Mouse (Mus musculus): ENCODE results near the gene 1110017D15Rik. TPM values are rescaled to one million over a fixed set of nuclear protein-coding genes. Genes with fewer than 3 reads are reported as not detected.
A peak's percentile ranks its signal among the peaks of the same experiment; 100 is the strongest.

The 1110017D15Rik gene
- polyA plus RNA-seq, 1 experiment from 2014 or later, result 1.0 TPM

DNA sequence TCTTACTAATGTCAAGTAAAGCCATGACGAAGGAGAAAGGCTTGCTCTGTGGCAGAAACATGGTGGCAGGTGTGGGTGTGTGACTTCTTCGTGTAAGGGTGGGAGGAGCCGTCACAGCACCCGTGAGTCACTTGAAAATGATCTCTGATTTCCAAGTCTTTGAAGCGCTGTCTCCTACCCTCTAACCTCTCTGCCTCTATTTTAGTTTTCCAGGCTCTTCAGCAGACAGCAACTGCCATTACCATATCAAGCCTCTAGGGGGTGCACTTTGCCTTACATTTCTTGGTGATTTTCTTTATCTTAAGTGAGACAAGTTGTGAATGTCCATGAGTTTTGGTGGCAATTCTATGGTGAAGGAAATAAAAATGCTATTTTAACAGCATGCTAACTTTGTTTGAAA, 5.7 kb upstream of the 1110017D15Rik start:
- Histone ChIP-seq H3K9ac (ENCODE audit: low read depth, low read length) (no peak overlapping the region), H3K4me2 (replicated peaks; ENCODE audit: low read depth, low read length) (no peak overlapping the region), H3K4me1 (ENCODE audit: control insufficient read depth, insufficient read depth, low read length) (no peaks in the 10 kb centered on the region), H3K4me3 (ENCODE audit: low read length) (no peak overlapping the region), H3K27me3 (ENCODE audit: control insufficient read depth, insufficient read depth, low read length) (no peaks in the 10 kb centered on the region), H3K36me3 (ENCODE audit: control insufficient read depth, insufficient read depth, low read length) (no peaks in the 10 kb centered on the region), H3K27ac (ENCODE audit: low read depth, low read length) (no peak overlapping the region), H3K9me3 (ENCODE audit: control insufficient read depth, low read length) (no peaks in the 10 kb centered on the region)
- ATAC-seq (ENCODE audit: low FRiP score, low TSS enrichment), result no peak
- 32% methylated on average over 5 of the region's 5 CpGs for WGBS

DNA sequence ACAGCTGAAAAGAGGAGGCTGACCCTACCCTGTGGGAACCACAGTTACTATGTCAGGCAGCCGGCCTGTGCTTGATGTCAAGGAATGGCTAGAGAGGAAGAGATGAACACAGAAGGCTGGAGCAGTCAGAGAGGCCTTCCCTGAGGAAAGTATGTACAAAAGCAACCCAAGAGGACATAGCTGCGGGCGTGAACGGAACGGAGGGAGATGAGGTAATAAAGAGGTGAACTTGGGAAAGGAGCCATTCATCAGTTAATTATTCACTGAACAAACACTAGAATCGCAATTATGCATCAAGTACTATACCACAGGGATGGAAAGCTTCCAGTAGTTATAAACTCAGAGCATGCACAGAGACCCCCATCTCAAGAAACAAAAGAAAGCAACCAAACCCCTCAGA, 5.0 kb upstream of the 1110017D15Rik start:
- Histone ChIP-seq H3K9me3 (ENCODE audit: control insufficient read depth, low read length) (no peaks in the 10 kb centered on the region), H3K4me2 (replicated peaks; ENCODE audit: low read depth, low read length) (no peak overlapping the region), H3K9ac (ENCODE audit: low read depth, low read length) (no peak overlapping the region), H3K27ac (ENCODE audit: low read depth, low read length) (no peak overlapping the region), H3K36me3 (ENCODE audit: control insufficient read depth, insufficient read depth, low read length) (no peaks in the 10 kb centered on the region), H3K27me3 (ENCODE audit: control insufficient read depth, insufficient read depth, low read length) (no peaks in the 10 kb centered on the region), H3K4me1 (ENCODE audit: control insufficient read depth, insufficient read depth, low read length) (no peaks in the 10 kb centered on the region), H3K4me3 (ENCODE audit: low read length) (no peak overlapping the region)
- ATAC-seq (ENCODE audit: low FRiP score, low TSS enrichment), result no peak
- 71% methylated on average over 6 of the region's 6 CpGs for WGBS

GRCm38 (mm10) chr4:41520641-41521040, 3.5 kb upstream of the 1110017D15Rik start:
- no peak overlapping the region for H3K9ac ChIP-seq (ENCODE audit: low read depth, low read length)
- H3K27me3 ChIP-seq (ENCODE audit: control insufficient read depth, insufficient read depth, low read length), result no peaks in the 10 kb centered on the region
- H3K4me1 ChIP-seq (ENCODE audit: control insufficient read depth, insufficient read depth, low read length), result no peaks in the 10 kb centered on the region
- ATAC-seq (ENCODE audit: low FRiP score, low TSS enrichment), result no peak
- 33% methylated on average over 14 of the region's 14 CpGs for WGBS
- H3K4me3 ChIP-seq (ENCODE audit: low read length), result no peak overlapping the region
- H3K4me2 ChIP-seq (replicated peaks; ENCODE audit: low read depth, low read length), result no peak overlapping the region
- H3K27ac ChIP-seq (ENCODE audit: low read depth, low read length), result no peak overlapping the region
- no peaks in the 10 kb centered on the region for H3K36me3 ChIP-seq (ENCODE audit: control insufficient read depth, insufficient read depth, low read length)
- H3K9me3 ChIP-seq (ENCODE audit: control insufficient read depth, low read length), result no peaks in the 10 kb centered on the region

GRCm38 (mm10) chr4:41519195-41519594, 2.1 kb upstream of the 1110017D15Rik start:
- Histone ChIP-seq H3K27ac (ENCODE audit: low read depth, low read length) (no peak overlapping the region), H3K4me2 (replicated peaks; ENCODE audit: low read depth, low read length) (no peak overlapping the region), H3K9me3 (ENCODE audit: control insufficient read depth, low read length) (no peaks in the 10 kb centered on the region), H3K9ac (ENCODE audit: low read depth, low read length) (no peak overlapping the region), H3K4me1 (ENCODE audit: control insufficient read depth, insufficient read depth, low read length) (no peaks in the 10 kb centered on the region), H3K4me3 (ENCODE audit: low read length) (no peak overlapping the region), H3K36me3 (ENCODE audit: control insufficient read depth, insufficient read depth, low read length) (no peaks in the 10 kb centered on the region), H3K27me3 (ENCODE audit: control insufficient read depth, insufficient read depth, low read length) (no peaks in the 10 kb centered on the region)
- no peak for ATAC-seq (ENCODE audit: low FRiP score, low TSS enrichment)
- WGBS, result 94% methylated on average over 5 of the region's 5 CpGs

DNA sequence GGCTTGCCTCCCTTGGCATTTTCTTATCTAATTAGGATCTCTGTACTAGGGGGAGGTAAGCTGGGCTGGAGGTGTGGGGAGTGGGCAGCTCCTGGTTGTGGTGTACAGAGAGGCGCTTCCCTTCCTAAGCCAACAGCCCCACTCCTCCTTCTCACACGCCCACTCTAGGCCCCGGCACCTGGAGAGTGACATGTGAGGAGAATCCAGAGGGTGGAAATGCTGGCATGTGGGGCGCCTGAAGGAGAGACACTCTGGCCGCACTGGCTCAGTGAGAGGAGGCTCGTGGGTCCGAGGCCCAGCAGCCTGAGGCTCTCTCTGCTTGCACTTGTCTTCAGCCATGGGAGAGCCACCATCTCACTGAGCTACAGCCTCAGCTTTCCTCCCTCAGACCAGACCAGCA, 1.2 kb upstream of the 1110017D15Rik start:
- no peak overlapping the region for H3K27ac ChIP-seq (ENCODE audit: low read depth, low read length)
- H3K4me2 ChIP-seq (replicated peaks; ENCODE audit: low read depth, low read length), result no peak overlapping the region
- no peak for ATAC-seq (ENCODE audit: low FRiP score, low TSS enrichment)
- WGBS, result 56% methylated on average over 7 of the region's 7 CpGs
- no peaks in the 10 kb centered on the region for H3K4me1 ChIP-seq (ENCODE audit: control insufficient read depth, insufficient read depth, low read length)
- H3K9me3 ChIP-seq (ENCODE audit: control insufficient read depth, low read length), result no peaks in the 10 kb centered on the region
- no peaks in the 10 kb centered on the region for H3K27me3 ChIP-seq (ENCODE audit: control insufficient read depth, insufficient read depth, low read length)
- no peaks in the 10 kb centered on the region for H3K36me3 ChIP-seq (ENCODE audit: control insufficient read depth, insufficient read depth, low read length)
- no peak overlapping the region for H3K4me3 ChIP-seq (ENCODE audit: low read length)
- no peak overlapping the region for H3K9ac ChIP-seq (ENCODE audit: low read depth, low read length)

- no peak for ATAC-seq (ENCODE audit: low FRiP score, low TSS enrichment)
- Histone ChIP-seq H3K27ac (ENCODE audit: low read depth, low read length) (no peak overlapping the region), H3K4me1 (ENCODE audit: control insufficient read depth, insufficient read depth, low read length) (no peaks in the 10 kb centered on the region), H3K9me3 (ENCODE audit: control insufficient read depth, low read length) (no peaks in the 10 kb centered on the region), H3K27me3 (ENCODE audit: control insufficient read depth, insufficient read depth, low read length) (no peaks in the 10 kb centered on the region), H3K4me2 (replicated peaks; ENCODE audit: low read depth, low read length) (no peak overlapping the region), H3K36me3 (ENCODE audit: control insufficient read depth, insufficient read depth, low read length) (no peaks in the 10 kb centered on the region), H3K4me3 (ENCODE audit: low read length) (no peak overlapping the region), H3K9ac (ENCODE audit: low read depth, low read length) (no peak overlapping the region)
- WGBS, result 16% methylated on average over 8 of the region's 8 CpGs
Measured at GRCm38 (mm10) chr4:41513714-41514113, 3.4 kb downstream of the 1110017D15Rik start.

DNA sequence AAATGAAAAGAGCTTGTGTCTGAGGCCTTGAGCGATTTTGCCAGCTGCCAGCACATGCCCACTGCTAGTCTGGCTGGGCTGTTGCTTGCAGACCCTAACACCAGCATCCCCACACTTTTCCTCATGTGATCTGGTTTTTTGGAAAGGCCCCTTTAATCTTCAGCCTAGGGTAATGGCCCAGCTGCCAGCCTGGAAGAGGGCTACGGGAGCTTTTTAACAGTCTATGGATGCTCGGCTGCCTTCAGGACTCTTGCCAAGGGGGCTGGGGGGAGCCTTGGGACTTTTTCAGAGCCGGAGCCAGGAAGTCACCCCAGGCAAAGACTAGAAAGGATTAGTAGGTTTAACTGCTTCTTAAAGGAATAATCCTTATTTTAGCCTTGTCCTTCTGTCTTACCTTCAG, 3.8 kb downstream of the 1110017D15Rik start:
- H3K4me1 ChIP-seq (ENCODE audit: control insufficient read depth, insufficient read depth, low read length), result no peaks in the 10 kb centered on the region
- H3K27ac ChIP-seq (ENCODE audit: low read depth, low read length), result no peak overlapping the region
- no peak for ATAC-seq (ENCODE audit: low FRiP score, low TSS enrichment)
- no peaks in the 10 kb centered on the region for H3K27me3 ChIP-seq (ENCODE audit: control insufficient read depth, insufficient read depth, low read length)
- H3K9me3 ChIP-seq (ENCODE audit: control insufficient read depth, low read length), result no peaks in the 10 kb centered on the region
- H3K36me3 ChIP-seq (ENCODE audit: control insufficient read depth, insufficient read depth, low read length), result no peaks in the 10 kb centered on the region
- no peak overlapping the region for H3K4me2 ChIP-seq (replicated peaks; ENCODE audit: low read depth, low read length)
- no peak overlapping the region for H3K9ac ChIP-seq (ENCODE audit: low read depth, low read length)
- no peak overlapping the region for H3K4me3 ChIP-seq (ENCODE audit: low read length)
- 33% methylated on average over 4 of the region's 4 CpGs for WGBS

DNA sequence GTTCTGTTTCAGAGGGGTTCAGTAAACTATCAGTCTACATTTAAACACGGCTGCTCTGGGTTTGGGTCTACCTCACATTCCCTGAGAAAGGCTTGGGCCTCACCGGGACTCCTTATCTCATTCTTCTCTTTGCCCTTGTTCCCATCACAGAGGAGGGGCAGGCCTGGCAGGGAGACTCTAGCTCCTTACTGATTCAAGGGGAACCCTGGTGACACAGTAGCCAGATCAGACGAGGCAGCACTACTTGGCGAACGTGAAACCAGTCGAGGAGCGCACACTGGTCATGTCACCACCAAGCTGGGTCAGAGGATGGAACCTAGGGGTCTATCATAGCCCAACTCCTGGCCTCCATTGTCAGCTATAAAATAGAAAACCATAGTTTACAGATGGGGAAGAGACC, 9.1 kb downstream of the 1110017D15Rik start:
- Histone ChIP-seq H3K4me1 (ENCODE audit: control insufficient read depth, insufficient read depth, low read length) (no peaks in the 10 kb centered on the region; the same call in 1 of the 2 replicates), H3K36me3 (ENCODE audit: control insufficient read depth, insufficient read depth, low read length) (no peaks in the 10 kb centered on the region), H3K27ac (ENCODE audit: low read depth, low read length) (no peak overlapping the region), H3K27me3 (ENCODE audit: control insufficient read depth, insufficient read depth, low read length) (no peaks in the 10 kb centered on the region), H3K4me3 (ENCODE audit: low read length) (no peak overlapping the region), H3K9me3 (ENCODE audit: control insufficient read depth, low read length) (no peaks in the 10 kb centered on the region), H3K9ac (ENCODE audit: low read depth, low read length) (no peak overlapping the region), H3K4me2 (replicated peaks; ENCODE audit: low read depth, low read length) (no peak overlapping the region)
- 46% methylated on average over 7 of the region's 7 CpGs for WGBS
- ATAC-seq (ENCODE audit: low FRiP score, low TSS enrichment), result no peak

DNA sequence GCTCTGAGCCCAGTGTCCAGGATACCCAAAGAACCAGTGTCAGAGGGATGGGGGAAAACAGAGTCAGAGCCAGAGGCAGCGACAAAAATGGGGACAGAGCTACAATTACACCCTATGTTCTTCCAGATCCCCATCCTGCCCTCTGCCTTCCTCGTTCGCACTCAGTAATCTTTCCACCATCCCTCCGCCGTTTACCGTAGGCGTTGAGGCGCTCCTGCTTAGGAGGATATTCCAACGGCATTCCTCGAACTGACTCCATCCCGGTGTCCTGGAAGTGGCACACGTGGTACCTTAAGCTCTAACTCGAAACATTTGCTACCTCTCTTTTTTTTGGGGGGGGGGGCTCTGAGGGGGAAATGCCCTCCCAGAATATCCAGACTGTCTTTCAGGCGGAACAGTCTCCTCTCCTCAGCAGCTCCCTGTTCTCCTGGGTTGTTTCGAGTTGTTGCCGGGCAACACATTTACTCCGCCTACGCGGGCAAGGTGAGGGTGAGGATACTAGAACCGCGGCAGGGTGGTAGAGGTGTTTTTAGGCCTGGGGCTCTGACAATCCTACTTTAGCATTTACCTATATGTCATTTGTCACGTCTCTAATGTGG, 9.7 kb downstream of the 1110017D15Rik start:
- Histone ChIP-seq H3K27me3 (ENCODE audit: control insufficient read depth, insufficient read depth, low read length) (no peaks in the 10 kb centered on the region), H3K4me1 (ENCODE audit: control insufficient read depth, insufficient read depth, low read length) (peaks cover 3% of the 10 kb centered on the region; the same call in 1 of the 2 replicates), H3K27ac (ENCODE audit: low read depth, low read length) (no peak overlapping the region), H3K4me2 (replicated peaks; ENCODE audit: low read depth, low read length) (peak overlapping the region; percentile 96), H3K36me3 (ENCODE audit: control insufficient read depth, insufficient read depth, low read length) (no peaks in the 10 kb centered on the region), H3K9me3 (ENCODE audit: control insufficient read depth, low read length) (no peaks in the 10 kb centered on the region), H3K9ac (ENCODE audit: low read depth, low read length) (peak overlapping the region; percentile 59), H3K4me3 (ENCODE audit: low read length) (peak overlapping the region; percentile 52)
- 2% methylated on average over 22 of the region's 22 CpGs for WGBS
- ATAC-seq (ENCODE audit: low FRiP score, low TSS enrichment), result no peak
